Mouse (Mus musculus): ENCODE results near the gene Adra2c.

GRCm38 (mm10) chr5:35254964-35255716, 23.0 kb upstream of the Adra2c start:
- TF ChIP-seq POLR2A (IDR thresholded peaks at IDR 0.05; ENCODE audit: insufficient read depth, low read length) = no peak
- no peak for TF ChIP-seq EP300 (IDR thresholded peaks at IDR 0.05; ENCODE audit: insufficient read depth, low read depth, low read length)
